Mouse (Mus musculus): ENCODE measurements around the gene Rpp25l.
"Not testable (repeated sequence)": the region's sequence is repeated elsewhere in the genome, so short reads cannot be mapped to it uniquely, and the experiment has no call there.

The Rpp25l gene

GRCm38 (mm10) chr4:41713197-41714067 is at the start of gene Rpp25l:
Rpp25l (minus strand) TSS chr4:41713534.
- DNase-seq (ENCODE audit: low read depth) = peak; percentile 92

- not testable (repeated sequence) for DNase-seq (ENCODE audit: low read depth)
Observed at GRCm38 (mm10) chr4:41762688-41763114, 49.4 kb upstream of the Rpp25l start.

- DNase-seq (ENCODE audit: low read depth) = no peak
Observed at GRCm38 (mm10) chr4:41762099-41762687, 48.9 kb upstream of the Rpp25l start.

- no peak for DNase-seq (ENCODE audit: low read depth)
Observed at GRCm38 (mm10) chr4:41761680-41762079, 48.3 kb upstream of the Rpp25l start.

- no peak for DNase-seq (ENCODE audit: low read depth)
Observed at GRCm38 (mm10) chr4:41760911-41761310, 47.6 kb upstream of the Rpp25l start.

- peak; percentile 34 for DNase-seq (ENCODE audit: low read depth)
Observed at GRCm38 (mm10) chr4:41760288-41760721, 47.0 kb upstream of the Rpp25l start.

- no peak for DNase-seq (ENCODE audit: low read depth)
Observed at GRCm38 (mm10) chr4:41759656-41760287, 46.4 kb upstream of the Rpp25l start.

GRCm38 (mm10) chr4:41759206-41759605 is 45.9 kb upstream of the Rpp25l start:
- DNase-seq (ENCODE audit: low read depth) = no peak

GRCm38 (mm10) chr4:41758701-41759100 is 45.4 kb upstream of the Rpp25l start:
- DNase-seq (ENCODE audit: low read depth) = no peak

- no peak for DNase-seq (ENCODE audit: low read depth)
Observed at GRCm38 (mm10) chr4:41758021-41758420, 44.7 kb upstream of the Rpp25l start.

- no peak for DNase-seq (ENCODE audit: low read depth)
Observed at GRCm38 (mm10) chr4:41757321-41757720, 44.0 kb upstream of the Rpp25l start.

GRCm38 (mm10) chr4:41756440-41756839 is 43.1 kb upstream of the Rpp25l start:
- DNase-seq (ENCODE audit: low read depth) = no peak

GRCm38 (mm10) chr4:41755338-41756305 is 42.3 kb upstream of the Rpp25l start, which contains the start of gene Sigmar1:
Sigmar1 (minus strand) TSS chr4:41756157.
- peak; percentile 96 for DNase-seq (ENCODE audit: low read depth)

- DNase-seq (ENCODE audit: low read depth) = no peak
Observed at GRCm38 (mm10) chr4:41754797-41755337, 41.5 kb upstream of the Rpp25l start, which contains the start of gene Galt. Galt (plus strand) TSS chr4:41755228.

GRCm38 (mm10) chr4:41745021-41745420 is 31.7 kb upstream of the Rpp25l start:
- no peak for DNase-seq (ENCODE audit: low read depth)

GRCm38 (mm10) chr4:41744131-41744530 is 30.8 kb upstream of the Rpp25l start:
- no peak for DNase-seq (ENCODE audit: low read depth)

- peak; percentile 95 for DNase-seq (ENCODE audit: low read depth)
Observed at GRCm38 (mm10) chr4:41741158-41741560, 27.8 kb upstream of the Rpp25l start.

GRCm38 (mm10) chr4:41740380-41741157 is 27.2 kb upstream of the Rpp25l start:
- peak; percentile 65 for DNase-seq (ENCODE audit: low read depth)

- DNase-seq (ENCODE audit: low read depth) = no peak
Observed at GRCm38 (mm10) chr4:41739260-41739659, 25.9 kb upstream of the Rpp25l start.

- no peak for DNase-seq (ENCODE audit: low read depth)
Observed at GRCm38 (mm10) chr4:41738256-41738603, 24.9 kb upstream of the Rpp25l start.

Measured in induced T-regulatory cell, adult 2 months (primary cell).